Mouse (Mus musculus): ENCODE measurements around the gene Grin2c.

- no peak for TF ChIP-seq POLR2A (IDR thresholded peaks at IDR 0.05; ENCODE audit: extremely low read depth, insufficient read depth, low read length)
- peak; percentile 96 for TF ChIP-seq CTCF (IDR thresholded peaks at IDR 0.05; ENCODE audit: extremely low read depth, insufficient read depth, low read length)
Observed at GRCm38 (mm10) chr11:115270148-115270861, 3.3 kb upstream of the Grin2c start.
